Mouse (Mus musculus) mature B cell (primary cell): Measurements from ENCODE around the gene Olfr896-ps1.

Experiments used
- in situ Hi-C: fragments of 300-500 bp; cut with MboI; formaldehyde crosslinking; loops from 2 replicates; pipeline ENCODE4 v1.14.3; 2019

Olfr896-ps1 gene

GRCm38 (mm10) chr9:38290807-38291206 lies at the start of gene Olfr896-ps1:
Olfr896-ps1 (plus strand) TSS chr9:38291107.
- in situ Hi-C loops: no loop called here

DNA sequence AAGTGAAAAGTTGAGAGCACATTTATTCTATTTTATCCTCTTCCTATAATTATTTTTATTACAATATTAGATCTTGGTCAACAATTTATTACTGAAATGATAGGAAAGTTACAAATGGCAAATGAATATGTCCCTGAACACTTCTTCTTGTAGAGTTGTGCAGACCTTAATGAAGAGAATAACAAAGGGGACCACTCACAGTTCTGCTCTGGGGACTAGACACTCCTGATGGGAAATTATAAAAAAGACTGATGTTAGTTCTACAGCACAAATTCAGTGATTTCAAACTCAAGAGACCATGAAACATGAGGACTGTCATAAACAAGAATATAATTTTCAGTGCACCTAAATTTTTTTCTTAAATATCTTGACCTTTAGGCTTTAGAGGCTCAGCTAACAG lies 38.4 kb upstream of the Olfr896-ps1 start, which contains the start of gene Olfr143:
TSS of gene Olfr143 (plus strand) at position 301 of the 400 bp plus-strand sequence.
- in situ Hi-C loops: no loop called here

DNA sequence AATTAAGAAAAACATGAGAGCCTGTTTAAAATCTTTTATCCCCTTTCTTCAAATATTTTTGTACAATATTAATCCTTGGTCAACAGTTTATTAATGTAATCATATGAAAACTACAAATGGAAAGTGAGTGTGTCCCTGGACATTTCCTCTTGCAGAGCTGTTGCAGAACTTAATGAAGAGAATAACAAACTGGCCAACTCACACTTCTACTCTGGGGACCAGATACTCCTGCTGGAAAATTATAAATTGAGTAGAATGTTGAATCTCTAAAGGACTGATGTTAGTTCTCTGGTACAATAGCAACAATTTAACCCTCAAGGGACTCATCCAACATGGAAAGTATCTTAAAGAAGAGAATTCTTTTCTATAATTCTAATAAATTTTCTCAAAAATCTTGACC lies 23.4 kb upstream of the Olfr896-ps1 start, which contains the start of gene Olfr895:
TSS of gene Olfr895 (plus strand) at position 301 of the 400 bp plus-strand sequence.
- in situ Hi-C loops: no loop called here

DNA sequence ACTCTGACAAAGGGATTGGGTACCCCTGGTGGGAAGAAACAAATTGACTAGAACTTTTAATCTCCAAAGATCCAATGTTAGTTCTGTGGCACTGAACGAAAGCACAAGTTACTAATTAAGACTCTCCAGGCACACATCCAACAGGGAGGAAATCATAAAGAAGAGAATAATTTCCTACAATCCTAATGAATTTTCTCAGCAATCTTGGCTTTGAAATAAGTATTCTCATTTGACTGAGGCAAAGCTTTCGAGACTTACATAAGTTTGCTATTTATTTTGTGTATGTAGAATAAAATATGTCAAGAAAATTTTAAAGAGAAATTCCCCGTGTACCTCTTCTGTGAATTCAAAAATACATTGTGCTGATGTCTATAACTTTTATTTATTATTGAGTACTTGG lies 37.9 kb downstream of the Olfr896-ps1 start, which contains the start of gene Olfr25:
TSS of gene Olfr25 (plus strand) at position 301 of the 400 bp plus-strand sequence.
- in situ Hi-C loops: no loop called here
